Mouse (Mus musculus) hematopoietic stem cell, adult 5-6 weeks (primary cell): Measurements from ENCODE around the gene Fancl. TPM values are rescaled to one million over a fixed set of nuclear protein-coding genes. Genes with fewer than 3 reads are reported as not detected.
"Not testable (repeated sequence)": the region's sequence is repeated elsewhere in the genome, so short reads cannot be mapped to it uniquely, and the experiment has no call there.

ENCODE experiments used
- ATAC-seq, 2 experiments: fragments of 125-278 bp in 1 of 2; replicated peaks in 1 of 2; 2 replicates each; pipeline ENCODE4 v1.8.0; 2016 to 2017; ENCODE audit warnings: inconsistent platforms in 2 of 2, mild to moderate bottlenecking in 2 of 2, moderate number of reproducible peaks in 2 of 2, low read depth in 1 of 2, moderate TSS enrichment in 1 of 2; ENCODE audit not compliant: low FRiP score in 2 of 2, poor library complexity in 2 of 2, severe bottlenecking in 2 of 2, insufficient read depth in 1 of 2, low TSS enrichment in 1 of 2
- total RNA-seq: library from RNA; stranded (forward); fragments of 172-1452, 232-1000 nt; gene quantifications from 2 replicates; pipeline ENCODE4 v1.2.3, GENCODE M21; 2017

The Fancl gene
- total RNA-seq, result 43.3 and 57.4 TPM in 2 replicates

DNA sequence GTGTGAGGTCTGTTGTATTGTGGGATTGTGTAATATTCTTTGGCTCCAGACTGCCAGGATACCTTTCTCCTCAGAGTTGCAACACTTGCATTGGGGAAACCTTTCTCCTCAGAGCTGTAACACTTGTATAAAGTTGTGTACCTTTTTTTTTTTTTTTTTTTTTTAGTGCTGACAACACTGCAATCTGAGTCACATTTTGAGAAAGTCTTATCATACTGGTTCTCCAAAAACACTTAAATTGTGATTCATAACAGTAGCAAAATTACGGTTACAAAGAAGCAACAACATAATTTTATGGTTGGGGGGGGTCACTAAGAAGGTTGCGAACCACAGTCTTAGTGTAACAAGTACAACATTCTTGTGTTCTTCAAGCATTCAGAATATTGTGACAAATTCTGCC lies at the start of gene Fancl:
Gene Fancl, plus strand, starts transcription at position 165 of the 400 bp plus-strand sequence.
- no peak for ATAC-seq

DNA sequence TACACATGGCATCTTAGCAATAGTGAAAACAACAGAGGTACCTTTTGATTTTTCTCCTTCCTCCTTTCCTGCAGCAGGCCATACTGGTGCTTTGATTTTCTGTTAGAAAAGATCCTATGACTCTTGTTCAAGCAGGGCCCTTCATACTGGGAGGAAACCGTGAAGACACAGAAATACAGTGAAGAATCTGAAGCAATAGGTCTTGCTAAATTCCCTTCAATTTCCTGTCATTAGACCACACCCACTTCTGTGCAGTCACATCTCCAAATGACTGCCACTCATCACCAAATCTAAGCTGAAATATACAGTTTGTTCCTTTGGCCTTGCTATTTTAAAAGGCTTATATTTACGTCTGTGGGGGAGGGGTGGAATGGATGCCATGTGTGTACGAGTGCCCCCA lies 49.1 kb upstream of the Fancl start:
- ATAC-seq, result no peak

GRCm38 (mm10) chr11:26370176-26370575 lies 15.8 kb upstream of the Fancl start:
- ATAC-seq, result not testable (repeated sequence)

DNA sequence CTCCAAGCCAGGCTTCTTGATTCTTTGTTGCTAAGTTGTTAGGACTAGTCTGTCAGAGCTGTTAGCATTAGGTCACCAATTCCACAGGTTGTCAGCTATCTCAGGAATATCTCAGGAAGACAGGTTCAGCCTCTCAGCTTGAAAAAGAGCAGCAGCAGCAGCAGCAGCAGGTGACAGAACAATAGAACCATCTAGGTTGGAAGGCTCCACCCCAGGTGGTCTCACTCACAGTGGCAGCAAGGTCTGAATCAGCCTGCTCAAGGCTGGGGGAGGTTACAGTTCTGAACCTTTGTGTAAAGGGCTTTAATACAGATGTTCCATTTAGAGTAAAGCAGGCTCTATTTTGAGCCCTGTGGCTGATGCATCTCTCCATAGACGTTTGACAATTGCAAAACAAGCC lies 14.0 kb upstream of the Fancl start:
- ATAC-seq, result not testable (repeated sequence)

DNA sequence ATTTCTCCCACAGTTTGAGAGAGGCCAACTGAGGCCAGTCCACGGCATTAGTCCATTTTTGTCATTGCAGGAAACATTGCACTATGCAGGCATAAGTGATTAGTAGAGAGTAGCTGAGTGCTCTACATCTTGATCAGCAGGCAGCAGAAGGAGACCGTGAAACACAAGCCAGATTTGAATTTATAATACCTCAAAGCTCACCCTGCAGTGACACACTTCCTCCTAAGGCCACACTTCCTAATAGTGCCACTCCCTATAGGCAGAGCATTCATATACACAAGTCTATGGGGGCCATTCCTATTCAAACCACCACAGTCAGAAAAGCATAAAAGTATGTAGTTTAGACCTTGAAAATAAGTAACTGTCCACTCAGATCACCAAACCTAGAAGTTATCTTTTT lies 11.8 kb upstream of the Fancl start:
- no peak for ATAC-seq

DNA sequence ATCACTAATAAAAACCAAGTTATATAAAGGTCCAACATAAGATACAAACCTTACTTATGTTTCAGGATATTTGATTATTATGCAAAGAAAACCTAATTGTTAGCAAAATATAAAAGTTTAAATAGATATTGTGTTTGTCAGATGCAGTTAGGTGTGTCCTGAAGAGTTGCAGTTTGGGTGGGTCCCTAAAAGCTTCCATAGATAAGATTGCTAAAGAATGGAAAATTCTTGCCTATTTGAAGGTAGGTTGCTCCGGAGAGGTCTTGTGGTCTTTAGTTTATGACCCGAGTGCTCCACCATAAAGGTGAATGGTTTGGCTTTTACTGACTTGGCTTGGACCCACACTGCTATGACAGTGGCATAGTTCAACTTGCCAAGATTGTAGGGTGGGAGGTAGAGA lies 7.9 kb upstream of the Fancl start:
- ATAC-seq, result no peak

- ATAC-seq, result no peak
These were observed 4.4 kb upstream of the Fancl start for GRCm38 (mm10) chr11:26381499-26381898.

DNA sequence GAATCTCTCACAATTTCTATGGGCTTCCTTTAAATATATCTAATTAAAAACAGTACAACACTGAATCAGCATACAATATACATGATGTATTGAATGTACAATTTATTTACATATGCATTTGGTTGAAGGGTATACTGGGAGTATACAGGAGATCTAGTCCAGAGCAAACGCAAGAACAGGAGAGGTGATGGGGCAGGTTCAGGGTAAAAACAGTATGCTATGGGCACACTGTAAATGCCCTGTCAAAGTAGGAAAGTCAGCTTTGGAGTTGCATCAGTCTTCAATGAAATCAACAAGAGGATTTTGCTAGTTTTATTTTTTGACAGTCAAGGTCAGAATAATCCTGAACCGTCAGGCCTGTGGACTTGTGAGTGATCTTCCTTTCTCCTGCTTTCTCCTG lies 743 bp downstream of the Fancl start:
- no peak; a peak in 1 of 4 replicates for ATAC-seq

DNA sequence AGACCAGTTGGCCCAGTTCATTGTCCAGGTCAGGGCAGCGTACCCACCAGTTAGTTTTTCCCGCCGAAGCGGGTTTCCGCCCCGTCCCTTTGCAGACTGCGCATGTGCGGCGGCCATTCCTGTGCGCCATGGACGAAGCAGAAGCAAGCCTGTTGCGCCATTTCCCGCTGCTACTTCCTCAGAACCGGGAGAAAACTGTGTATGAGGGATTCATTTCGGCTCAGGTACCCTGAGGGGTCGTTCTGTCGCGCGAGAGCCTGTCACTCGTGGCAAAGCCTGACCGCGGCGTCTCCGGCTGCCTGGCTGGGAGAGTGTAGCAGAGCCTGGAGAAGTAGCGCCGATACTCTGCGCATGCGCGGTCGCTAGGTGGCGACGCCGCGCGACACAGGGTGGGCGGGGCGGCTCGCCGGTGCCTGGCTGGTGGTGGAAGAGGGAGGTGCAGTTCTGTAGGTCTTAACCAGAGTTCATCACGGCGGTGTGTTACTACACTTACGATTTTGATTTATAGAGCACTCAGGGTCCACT lies 1.2 kb downstream of the Fancl start:
- ATAC-seq, result peak; percentile 98 to 99

- no peak for ATAC-seq
These were observed 9.6 kb downstream of the Fancl start for GRCm38 (mm10) chr11:26395561-26395960.

DNA sequence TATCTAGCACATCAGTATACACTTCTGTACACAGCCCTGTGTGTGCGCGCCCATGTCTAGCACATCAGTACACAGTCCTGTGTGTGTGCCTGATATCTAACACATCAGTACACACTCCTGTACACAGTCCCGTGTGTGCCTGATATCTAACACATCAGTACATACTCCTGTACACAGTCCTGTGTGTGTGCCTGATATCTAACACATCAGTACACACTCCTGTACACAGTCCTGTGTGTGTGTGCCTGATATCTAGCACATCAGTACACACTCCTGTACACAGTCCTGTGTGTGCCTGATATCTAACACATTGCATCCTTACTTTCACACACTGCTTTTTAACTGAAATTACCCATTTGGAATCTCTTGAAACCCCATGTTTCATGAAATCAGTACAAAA lies 27.0 kb downstream of the Fancl start:
- ATAC-seq, result no peak

- no peak for ATAC-seq
These were observed 35.5 kb downstream of the Fancl start for GRCm38 (mm10) chr11:26421472-26421871.

DNA sequence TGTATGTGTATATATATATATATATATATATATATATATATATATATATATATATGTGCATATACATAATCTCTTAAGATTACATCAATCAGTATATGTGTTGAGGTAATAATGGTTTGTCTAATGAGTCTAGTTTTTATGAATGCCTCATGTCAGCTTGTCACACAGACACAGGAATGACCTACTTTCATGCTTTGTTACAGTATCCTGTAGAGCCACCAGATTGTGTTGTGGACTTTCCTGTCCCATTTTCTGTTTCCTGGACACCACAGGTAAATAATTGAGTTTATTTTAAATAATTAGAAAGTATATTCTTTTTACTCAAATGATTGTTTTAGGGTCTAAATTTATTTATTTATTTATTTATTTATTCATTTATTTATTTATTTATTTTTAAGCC lies 48.3 kb downstream of the Fancl start:
- no peak for ATAC-seq

DNA sequence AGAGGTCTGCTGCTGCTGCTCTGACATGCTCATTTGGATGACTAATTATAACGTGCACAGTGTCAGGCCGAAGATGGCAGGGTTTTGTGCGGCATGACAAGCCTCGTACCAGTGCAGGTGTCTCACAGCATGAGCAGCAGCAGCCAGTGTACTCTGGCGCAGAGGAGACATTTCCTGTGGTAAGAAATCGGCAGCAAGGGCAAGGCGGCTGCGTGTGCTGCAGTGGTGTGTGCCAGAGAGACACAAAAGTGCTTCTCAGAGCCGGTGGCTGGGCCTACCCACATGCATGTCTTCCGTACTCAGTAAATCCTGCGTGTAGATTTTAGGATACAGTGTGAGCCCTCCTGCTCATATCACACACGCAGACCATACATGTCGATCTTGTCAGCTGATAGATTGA lies 51.9 kb downstream of the Fancl start:
- no peak for ATAC-seq

GRCm38 (mm10) chr11:26441121-26441520 lies 55.2 kb downstream of the Fancl start:
- no peak for ATAC-seq

- ATAC-seq, result no peak
These were observed 58.4 kb downstream of the Fancl start for GRCm38 (mm10) chr11:26444374-26444773.

DNA sequence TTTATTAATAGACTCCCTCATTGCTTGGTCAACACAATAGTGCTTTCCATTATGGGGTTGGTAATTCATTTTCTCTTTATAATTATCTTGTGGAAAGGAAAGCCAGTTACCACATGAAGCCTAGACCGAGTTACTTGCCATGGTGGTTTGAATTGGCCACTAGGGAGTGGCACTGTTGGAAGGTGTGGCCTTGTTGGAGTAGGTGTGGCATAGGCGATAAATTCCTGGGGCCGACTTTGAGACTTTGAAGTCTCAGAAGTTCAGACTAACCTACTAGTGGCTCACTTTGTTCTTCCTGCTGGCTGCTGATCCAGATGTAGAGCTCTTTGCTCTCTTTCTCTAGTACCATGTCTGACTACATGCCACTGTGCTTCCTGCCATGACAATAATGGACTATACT lies 63.9 kb downstream of the Fancl start:
- ATAC-seq, result no peak

GRCm38 (mm10) chr11:26450636-26451035 lies 64.7 kb downstream of the Fancl start:
- ATAC-seq, result no peak

- ATAC-seq, result no peak
These were observed 65.3 kb downstream of the Fancl start for GRCm38 (mm10) chr11:26451228-26451627.

GRCm38 (mm10) chr11:26452693-26453092 lies 66.8 kb downstream of the Fancl start:
- ATAC-seq, result peak; percentile 50 to 56; a peak in 3 of 4 replicates
